Mouse (Mus musculus) MEL (cell line): Measurements from ENCODE around the gene Cnot2. TPM values are rescaled to one million over a fixed set of nuclear protein-coding genes. Genes with fewer than 3 reads are reported as not detected.

Source experiments
- DNase-seq: peaks from one replicate; pipeline ENCODE4 v3.0.0; 2011; ENCODE audit warnings: low read depth, low spot score
- H3K27ac ChIP-seq: 2 replicates; pipeline ENCODE4 v1.5.1; 2012; ENCODE audit warnings: low read depth, mild to moderate bottlenecking, control low read depth, low read length, moderate library complexity; ENCODE audit not compliant: control insufficient read depth
- H3K27me3 ChIP-seq, 2 experiments: fragments of 150-350 bp in 1 of 2; sonication (generic) in 1 of 2; 2 replicates each; pipeline ENCODE4 v1.6.1; 2012; ENCODE audit warnings: low read length in 2 of 2, mild to moderate bottlenecking in 2 of 2, improper control_type of control experiment in 1 of 2, moderate library complexity in 1 of 2; ENCODE audit not compliant: insufficient read depth in 2 of 2, control insufficient read depth in 1 of 2
- H3K36me3 ChIP-seq, 2 experiments: 2 replicates each; pipeline ENCODE4 v1.6.1; 2012 to 2014; ENCODE audit warnings: low read length in 2 of 2, improper control_type of control experiment in 1 of 2, inconsistent platforms in 1 of 2, mild to moderate bottlenecking in 1 of 2; ENCODE audit not compliant: insufficient read depth in 2 of 2, control insufficient read depth in 1 of 2
- H3K4me1 ChIP-seq, 2 experiments: fragments of 150-350 bp in 1 of 2; sonication (generic) in 1 of 2; 2 replicates each; pipeline ENCODE4 v1.6.1; 2012; ENCODE audit warnings: low read length in 2 of 2, improper control_type of control experiment in 1 of 2, mild to moderate bottlenecking in 1 of 2; ENCODE audit not compliant: insufficient read depth in 2 of 2, control insufficient read depth in 1 of 2
- H3K4me3 ChIP-seq, 2 experiments: fragments of 150-350 bp in 1 of 2; sonication (generic) in 1 of 2; 2 replicates each; pipeline ENCODE4 v1.5.1; 2012; ENCODE audit warnings: low read depth in 2 of 2, low read length in 2 of 2, mild to moderate bottlenecking in 2 of 2, moderate library complexity in 2 of 2, control low read depth in 1 of 2, improper control_type of control experiment in 1 of 2; ENCODE audit not compliant: control insufficient read depth in 1 of 2, insufficient read depth in 1 of 2
- H3K79me2 ChIP-seq: 2 replicates; pipeline ENCODE4 v1.6.1; 2012; ENCODE audit warnings: mild to moderate bottlenecking, low read length, moderate library complexity; ENCODE audit not compliant: control insufficient read depth, poor library complexity, insufficient read depth
- H3K9ac ChIP-seq: 2 replicates; pipeline ENCODE4 v1.6.1; 2012; ENCODE audit warnings: low read depth, mild to moderate bottlenecking, control low read depth, low read length, moderate library complexity; ENCODE audit not compliant: control insufficient read depth, poor library complexity, severe bottlenecking
- H3K9me3 ChIP-seq: fragments of 150-350 bp; sonication (generic); replicated peaks from 2 replicates; pipeline ENCODE4 v1.6.1; 2012; ENCODE audit warnings: mild to moderate bottlenecking, low read length, improper control_type of control experiment, moderate library complexity; ENCODE audit not compliant: insufficient read depth
- EP300 ChIP-seq, 2 experiments: IDR thresholded peaks; 2 replicates each; pipeline ENCODE4 v1.6.1; 2011; ENCODE audit warnings: improper control_type of control experiment in 2 of 2, low read length in 2 of 2, low read depth in 1 of 2, mild to moderate bottlenecking in 1 of 2
- ETS1 ChIP-seq: IDR thresholded peaks from 2 replicates; pipeline ENCODE4 v1.6.1; 2012; ENCODE audit warnings: low read depth, mild to moderate bottlenecking, inconsistent platforms, low read length, improper control_type of control experiment, moderate library complexity
- MEF2A ChIP-seq: IDR thresholded peaks from 2 replicates; pipeline ENCODE4 v1.6.1; 2014; ENCODE audit warnings: low read depth, mild to moderate bottlenecking, inconsistent platforms, low read length, improper control_type of control experiment; ENCODE audit not compliant: poor library complexity, insufficient replicate concordance, severe bottlenecking; ENCODE audit errors: extremely low read depth
- MYB ChIP-seq: IDR thresholded peaks from 2 replicates; pipeline ENCODE4 v1.6.1; 2011; ENCODE audit warnings: mild to moderate bottlenecking, low read depth, low read length, improper control_type of control experiment
- NRF1 ChIP-seq: IDR thresholded peaks from 2 replicates; pipeline ENCODE4 v1.6.1; 2014; ENCODE audit warnings: low read depth, mild to moderate bottlenecking, inconsistent platforms, low read length, improper control_type of control experiment, moderate library complexity; ENCODE audit not compliant: poor library complexity, insufficient read depth, severe bottlenecking
- TAL1 ChIP-seq: IDR thresholded peaks from 2 replicates; pipeline ENCODE4 v1.6.1; 2012; ENCODE audit warnings: mild to moderate bottlenecking, inconsistent platforms, low read length, moderate library complexity, mixed read lengths
- TBP ChIP-seq: IDR thresholded peaks from 2 replicates; pipeline ENCODE4 v1.8.0; 2011; ENCODE audit warnings: low read depth, low read length, improper control_type of control experiment
- TCF12 ChIP-seq: IDR thresholded peaks from 2 replicates; pipeline ENCODE4 v1.6.1; 2014; ENCODE audit warnings: low read depth, mild to moderate bottlenecking, inconsistent platforms, low read length, improper control_type of control experiment, moderate library complexity
- UBTF ChIP-seq: IDR thresholded peaks from 2 replicates; pipeline ENCODE4 v1.6.1; 2012; ENCODE audit warnings: low read depth, mild to moderate bottlenecking, inconsistent platforms, low read length, improper control_type of control experiment, moderate library complexity, borderline replicate concordance; ENCODE audit not compliant: insufficient read depth
- USF2 ChIP-seq, 2 experiments: IDR thresholded peaks; 2 replicates each; pipeline ENCODE4 v1.6.1; 2011 to 2012; ENCODE audit warnings: improper control_type of control experiment in 2 of 2, low read length in 2 of 2, borderline replicate concordance in 1 of 2, inconsistent platforms in 1 of 2, low read depth in 1 of 2, mild to moderate bottlenecking in 1 of 2; ENCODE audit not compliant: insufficient read depth in 1 of 2
- ZMIZ1 ChIP-seq: IDR thresholded peaks from 2 replicates; pipeline ENCODE4 v1.6.1; 2012; ENCODE audit warnings: low read depth, mild to moderate bottlenecking, inconsistent platforms, low read length, improper control_type of control experiment, moderate library complexity
- ZNF384 ChIP-seq: IDR thresholded peaks from 2 replicates; pipeline ENCODE4 v1.6.1; 2012; ENCODE audit warnings: low read depth, mild to moderate bottlenecking, inconsistent platforms, low read length, improper control_type of control experiment
- polyA plus RNA-seq, 2 experiments: library from polyadenylated mRNA; stranded (reverse) in 1 of 2; unstranded in 1 of 2; fragments of >175 nt in 1 of 2; fragments of >200 nt in 1 of 2; gene quantifications; 2 replicates each; pipeline versions ENCODE4 v1.2.1 to v1.2.4; 2012; ENCODE audit warnings: low replicate concordance in 2 of 2, low read depth in 1 of 2; ENCODE audit not compliant: insufficient read length in 2 of 2, insufficient read depth in 1 of 2, missing spikeins in 1 of 2
- total RNA-seq: library from RNA; depleted of rRNA; stranded (reverse); fragments of 300-350 nt; gene quantifications from 2 replicates; pipeline ENCODE4 v1.2.3, GENCODE M21; 2012

Gene Cnot2
- total and polyA plus RNA-seq, 3 experiments: 84.3 to 554 (median 88.8) TPM

GRCm38 (mm10) chr10:116562210-116562609 lies 19.1 kb downstream of the Cnot2 start:
- no peak overlapping the region for H3K4me3 ChIP-seq
- peaks cover 6 to 13% of the 10 kb centered on the region in 2 experiments for H3K4me1 ChIP-seq
- DNase-seq: no peak
- no peaks in the 10 kb centered on the region for H3K27me3 ChIP-seq
- H3K9ac ChIP-seq: no peak overlapping the region
- peaks cover 2 to 12% of the 10 kb centered on the region in 2 experiments; a peak in 3 of 4 replicates for H3K36me3 ChIP-seq
- H3K79me2 ChIP-seq: peaks cover 64% of the 10 kb centered on the region
- H3K27ac ChIP-seq: no peak overlapping the region
- H3K9me3 ChIP-seq: no peaks in the 10 kb centered on the region
- TF ChIP-seq ZNF384 (0 out of 2 replicates have a peak, but pooled peaks have one; percentile 9), ZMIZ1 (no peak), UBTF (no peak), ETS1 (no peak), TCF12 (no peak)
- TF ChIP-seq, all 39 proteins: peak for 1

- peaks cover 0 to 8% of the 10 kb centered on the region in 2 experiments; a peak in 3 of 4 replicates for H3K36me3 ChIP-seq
- no peak overlapping the region for H3K27ac ChIP-seq
- H3K79me2 ChIP-seq: peaks cover 65% of the 10 kb centered on the region
- H3K4me1 ChIP-seq: peaks cover 6 to 9% of the 10 kb centered on the region in 2 experiments
- H3K9ac ChIP-seq: no peak overlapping the region
- no peak overlapping the region for H3K4me3 ChIP-seq
- H3K27me3 ChIP-seq: no peaks in the 10 kb centered on the region
- TF ChIP-seq MEF2A (no peak), MYB (peak; percentile 19; the same call in 1 of the 2 replicates)
- TF ChIP-seq, all 39 proteins: peak for 1
- DNase-seq: no peak
- no peaks in the 10 kb centered on the region for H3K9me3 ChIP-seq
Observed at GRCm38 (mm10) chr10:116559171-116559570, 22.1 kb downstream of the Cnot2 start.

- H3K27ac ChIP-seq: no peak overlapping the region
- H3K4me1 ChIP-seq: peaks cover 6 to 15% of the 10 kb centered on the region in 2 experiments
Observed at GRCm38 (mm10) chr10:116557166-116557565, 24.1 kb downstream of the Cnot2 start.

More at GRCm38 (mm10) chr10:116557166-116557565, 24.1 kb downstream of the Cnot2 start:
- no peak for DNase-seq
- Histone ChIP-seq H3K4me3 (no peak overlapping the region), H3K9ac (no peak overlapping the region), H3K36me3 (peaks cover 0 to 16% of the 10 kb centered on the region in 2 experiments; a peak in 3 of 4 replicates), H3K79me2 (peaks cover 62% of the 10 kb centered on the region), H3K9me3 (no peaks in the 10 kb centered on the region), H3K27me3 (no peaks in the 10 kb centered on the region)
- TF ChIP-seq TAL1 (no peak), TBP (no peak), NRF1 (no peak), USF2 (IDR thresholded peaks at IDR 0.05; ENCODE audit: borderline replicate concordance in 1 of 2, insufficient read depth in 1 of 2, low read depth in 1 of 2, low read length in 2 of 2) (no peak), EP300 (IDR thresholded peaks at IDR 0.05; ENCODE audit: low read depth in 1 of 2, low read length in 2 of 2) (no peak)
